Mouse (Mus musculus) erythroblast, embryonic 14.5 days (primary cell): ENCODE data around the gene Ccdc3.

Source experiments
- GATA1 ChIP-seq: IDR thresholded peaks from 2 replicates; pipeline ENCODE4 v1.6.1; 2012; ENCODE audit warnings: low read length, inconsistent platforms, mixed read lengths
- TAL1 ChIP-seq: IDR thresholded peaks from 3 replicates; pipeline ENCODE4 v1.6.1; 2012; ENCODE audit warnings: low read length, inconsistent platforms, mixed read lengths

DNA sequence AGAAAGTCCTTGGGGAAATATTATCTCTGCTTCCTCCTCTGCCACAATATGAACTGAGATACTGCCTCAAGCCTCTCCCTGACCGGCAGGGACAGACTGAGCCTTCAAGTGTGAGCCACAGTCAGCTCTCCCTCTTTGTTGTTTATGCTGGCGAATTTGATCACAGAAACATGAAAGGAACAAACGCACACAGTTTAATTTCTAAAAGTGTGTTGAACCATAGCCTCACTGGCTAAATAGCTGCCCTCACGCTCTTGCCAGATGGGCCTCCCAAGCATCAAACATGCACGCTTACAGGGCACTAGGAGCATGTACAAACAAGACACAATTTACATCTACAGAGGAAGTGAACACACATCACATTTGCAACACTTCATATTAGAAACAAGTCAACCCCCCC, 100.3 kb downstream of the Ccdc3 start:
- TF ChIP-seq TAL1 (no peak), GATA1 (no peak)
